Mouse (Mus musculus): ENCODE data around the gene Ube2d1.

The Ube2d1 gene

DNA sequence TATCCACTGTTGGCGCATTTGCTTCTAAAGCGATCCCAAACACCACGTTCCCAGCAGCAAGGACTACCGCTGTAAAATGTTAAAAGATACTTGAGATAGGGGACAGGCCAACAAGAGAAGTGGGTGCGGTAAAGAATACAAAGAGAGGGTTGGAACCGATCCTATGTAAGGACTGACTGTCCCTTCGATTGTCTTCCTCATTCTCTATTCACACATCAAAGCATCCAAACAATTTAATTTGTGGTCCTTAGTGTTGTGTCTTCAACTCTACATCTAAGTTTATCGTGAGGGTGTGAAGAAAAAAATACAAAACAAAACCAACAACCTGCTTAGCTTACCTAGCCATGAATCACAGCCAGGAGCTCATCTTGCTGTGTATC is 941 bp downstream of the Ube2d1 start:
- DNase-seq = no peak

GRCm38 (mm10) chr10:71273008-71273739 is 11.9 kb downstream of the Ube2d1 start:
- no peak for DNase-seq

DNA sequence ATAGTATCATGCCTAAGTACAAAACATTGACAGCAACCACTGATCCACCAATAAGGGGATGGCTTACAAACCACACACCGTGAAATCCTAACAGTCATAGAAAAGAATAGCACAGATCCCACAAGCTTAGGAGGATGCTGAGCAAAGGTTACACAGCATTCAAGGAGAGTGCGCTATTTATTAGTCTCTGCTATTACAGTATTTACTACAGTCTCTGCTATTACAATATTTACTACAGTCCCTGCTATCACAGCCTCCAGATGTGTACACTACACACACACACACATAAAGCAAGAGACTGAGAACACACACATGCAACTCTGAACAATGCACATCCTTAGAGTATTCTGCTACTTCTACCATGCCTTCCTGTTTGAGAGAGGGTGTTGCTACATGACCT is 17.1 kb downstream of the Ube2d1 start:
- no peak for DNase-seq

- DNase-seq = no peak
Measured at GRCm38 (mm10) chr10:71267511-71267910, 17.6 kb downstream of the Ube2d1 start.

GRCm38 (mm10) chr10:71265067-71265466 is 20.0 kb downstream of the Ube2d1 start:
- no peak for DNase-seq

DNA sequence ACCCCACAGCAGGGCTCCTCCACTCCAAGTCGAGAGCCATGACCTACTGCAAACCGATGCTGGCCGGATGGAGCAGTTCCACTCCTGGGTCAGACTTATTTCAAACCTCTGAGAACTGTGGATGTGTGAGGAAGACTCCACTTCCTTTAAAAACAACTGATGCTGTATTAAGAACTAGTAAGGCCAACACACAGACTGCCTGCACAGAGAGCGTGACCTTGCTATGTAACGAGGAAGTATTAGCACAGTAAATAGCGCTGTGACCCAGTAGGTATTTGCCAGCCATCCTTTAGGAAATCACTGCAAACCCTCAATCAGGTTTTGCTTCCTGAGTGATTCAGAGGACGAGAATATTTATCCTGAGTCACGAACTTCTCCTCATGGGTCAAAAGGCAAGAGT is 23.4 kb downstream of the Ube2d1 start:
- DNase-seq = no peak

GRCm38 (mm10) chr10:71258943-71259342 is 26.1 kb downstream of the Ube2d1 start:
- no peak for DNase-seq

- DNase-seq = no peak
Measured at GRCm38 (mm10) chr10:71258516-71258915, 26.5 kb downstream of the Ube2d1 start.

DNA sequence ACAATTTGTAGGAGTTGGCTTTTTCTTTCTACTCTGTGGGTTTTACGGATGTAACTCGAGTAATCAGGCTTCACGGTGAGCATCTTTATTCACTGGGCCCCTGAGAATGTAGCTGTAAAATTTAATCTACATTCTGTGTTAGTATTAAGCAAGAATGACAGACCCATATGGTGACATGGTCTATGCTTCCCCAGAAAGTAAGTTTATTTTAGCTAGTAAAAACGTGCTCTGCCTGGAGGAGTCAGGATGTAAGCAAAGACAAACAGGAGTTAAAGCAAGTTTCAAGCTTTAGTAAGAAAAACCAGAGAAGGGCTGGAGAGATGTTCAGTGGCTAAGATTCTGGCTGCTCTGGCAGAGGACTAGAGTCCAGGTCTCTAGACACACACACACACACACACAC is 31.9 kb downstream of the Ube2d1 start:
- no peak for DNase-seq

GRCm38 (mm10) chr10:71252421-71252820 is 32.6 kb downstream of the Ube2d1 start:
- no peak for DNase-seq

DNA sequence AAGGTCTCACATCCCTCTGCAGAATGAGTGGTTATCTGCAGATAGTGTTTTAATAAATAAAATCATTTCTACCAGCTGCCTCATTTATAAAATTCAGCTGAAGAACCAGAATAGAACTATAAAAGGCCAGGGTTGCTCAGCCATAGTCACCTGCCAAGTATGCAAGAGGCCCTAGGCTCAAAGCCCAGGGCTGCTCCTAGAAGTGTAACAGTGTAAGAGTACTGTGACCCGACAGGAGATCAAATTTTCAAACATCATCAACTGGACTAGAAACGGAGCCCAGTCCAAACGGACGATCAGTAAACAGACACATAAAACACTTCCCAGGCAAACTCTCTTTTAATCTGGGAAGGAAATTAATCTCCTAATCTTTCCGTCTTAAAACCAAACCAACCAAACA is 33.2 kb downstream of the Ube2d1 start:
- no peak for DNase-seq

DNA sequence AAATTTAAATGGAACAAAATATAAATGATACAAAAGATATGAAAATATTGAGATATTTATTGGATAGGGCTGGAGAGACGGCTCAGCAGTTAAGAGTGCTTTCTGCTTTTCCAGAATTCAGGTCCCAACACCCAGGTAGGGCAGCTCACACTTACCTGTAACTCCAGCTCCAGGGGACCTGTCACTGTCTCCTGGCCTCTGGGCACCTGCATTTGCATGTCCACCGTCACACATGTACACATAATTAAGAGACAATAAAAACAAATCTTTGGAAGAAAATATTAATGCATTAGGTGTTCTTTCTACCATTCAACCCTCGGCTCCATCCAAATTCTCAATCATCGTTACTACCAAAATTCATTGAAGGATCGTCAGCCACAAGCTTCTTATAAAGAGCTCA is 33.8 kb downstream of the Ube2d1 start:
- DNase-seq = no peak

DNA sequence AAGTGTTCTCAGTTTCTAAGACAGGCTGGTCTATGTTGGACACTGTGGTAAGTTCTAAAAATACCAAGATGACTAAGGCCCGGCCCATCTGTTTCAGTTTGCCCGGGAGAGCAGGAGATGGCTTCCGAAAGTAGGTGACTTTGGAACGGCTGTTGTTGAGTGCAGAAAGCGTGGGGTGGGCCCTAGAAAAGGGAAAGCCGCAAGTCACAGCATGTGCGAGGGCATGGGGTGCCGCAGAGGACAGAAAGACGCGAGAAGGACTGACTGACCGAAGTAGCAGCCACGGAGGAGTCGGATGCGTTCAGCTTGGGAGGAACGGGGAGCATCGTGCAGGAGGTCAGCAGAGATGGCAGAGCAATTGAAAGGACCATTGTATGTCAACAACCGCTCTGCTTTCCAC is 34.6 kb downstream of the Ube2d1 start:
- peak; percentile 87 for DNase-seq

- DNase-seq = peak; percentile 43
Measured at GRCm38 (mm10) chr10:71249086-71249880, 35.8 kb downstream of the Ube2d1 start.

GRCm38 (mm10) chr10:71246956-71247355 is 38.1 kb downstream of the Ube2d1 start:
- no peak for DNase-seq

GRCm38 (mm10) chr10:71239479-71240120 is 45.5 kb downstream of the Ube2d1 start:
- no peak for DNase-seq

DNA sequence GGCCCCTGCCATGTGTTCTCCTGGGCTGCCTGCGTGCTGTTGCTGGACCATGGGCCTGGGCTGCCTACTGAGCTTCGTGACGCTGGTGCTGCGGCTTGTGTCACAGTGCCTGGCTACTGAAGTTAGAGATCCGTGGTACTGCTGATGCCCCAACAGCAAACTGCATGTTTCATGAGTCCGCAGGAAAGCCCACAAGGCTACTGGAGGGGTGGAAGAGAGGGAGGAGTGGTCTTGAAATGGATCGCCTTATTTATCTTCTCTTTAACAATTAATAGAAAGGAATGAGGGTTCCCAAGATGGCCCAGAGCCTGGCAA is 46.9 kb downstream of the Ube2d1 start, which contains the start of gene Tfam:
Gene Tfam (minus strand): TSS at position 41 of the 315 bp plus-strand sequence.
- DNase-seq = no peak

DNA sequence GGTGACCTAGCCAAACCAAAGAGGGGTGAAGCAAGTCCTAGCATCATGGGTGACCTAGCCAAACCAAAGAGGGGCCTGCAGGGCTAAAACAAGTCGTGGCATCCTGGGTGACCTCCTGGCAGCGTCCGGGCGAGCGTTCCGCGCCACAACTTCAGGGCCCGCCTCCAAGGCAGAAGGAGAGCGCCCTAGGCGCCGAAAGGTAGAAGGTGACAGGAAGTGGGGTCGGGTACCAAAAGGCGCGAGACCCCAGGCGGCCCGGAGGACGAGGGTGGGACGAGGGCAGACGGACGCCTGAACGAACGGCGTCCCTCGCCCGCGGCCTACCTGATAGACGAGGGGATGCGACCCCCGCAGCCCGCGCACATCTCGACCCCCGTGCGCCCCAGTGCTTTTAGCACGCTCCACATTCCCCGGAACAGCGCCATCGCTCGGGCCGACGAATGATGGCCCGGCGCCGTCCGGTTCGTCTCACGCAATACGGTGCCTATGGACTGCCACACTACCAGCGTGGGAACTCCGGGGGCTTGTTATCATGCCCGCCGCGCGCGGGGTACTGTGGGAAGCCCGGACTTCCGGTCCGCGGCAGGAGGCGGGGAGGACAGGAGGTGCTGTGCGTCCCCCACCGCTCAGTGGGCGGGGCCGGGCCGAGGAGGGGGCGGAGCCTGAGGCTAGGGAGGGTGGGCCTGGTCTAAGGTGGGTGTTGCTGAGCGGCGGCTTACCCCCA is 47.4 kb downstream of the Ube2d1 start:
- DNase-seq = peak; percentile 97

DNA sequence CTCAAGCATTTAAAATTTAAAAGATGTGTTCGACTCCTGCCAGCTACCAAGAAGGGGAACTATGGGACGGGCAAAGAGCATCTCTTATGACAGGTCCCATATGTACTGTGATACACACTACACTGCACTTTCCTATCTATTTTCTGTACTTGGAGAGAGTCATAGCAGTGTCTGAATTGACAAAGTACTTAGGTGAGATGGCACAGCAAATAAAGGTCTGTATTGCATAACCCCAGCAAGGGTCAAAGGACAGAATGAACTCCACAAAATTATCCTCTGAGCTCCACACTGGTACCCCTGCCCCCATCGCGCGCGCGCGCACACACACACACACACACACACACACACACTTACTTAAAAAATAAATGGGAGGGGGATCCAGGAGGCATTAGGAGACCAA is 51.0 kb downstream of the Ube2d1 start:
- no peak for DNase-seq

DNA sequence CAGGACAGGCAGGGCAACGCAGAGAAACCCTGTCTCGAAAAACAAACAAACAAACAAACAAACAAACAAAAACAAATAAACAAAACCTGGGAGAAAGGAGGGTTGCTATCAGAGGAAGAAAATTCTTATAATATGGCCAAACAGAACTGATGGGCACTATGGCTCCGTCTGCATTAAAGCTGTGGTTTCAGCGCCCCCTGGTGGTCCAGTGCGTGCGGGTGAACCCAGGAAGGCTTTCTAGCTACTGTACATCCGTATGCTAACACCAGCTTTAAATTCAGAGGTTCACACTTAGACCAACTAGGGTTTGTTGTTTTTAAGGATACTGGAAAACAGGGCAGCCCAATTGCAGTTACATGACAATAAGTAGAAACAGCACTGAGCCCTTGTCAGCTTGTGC is 59.2 kb downstream of the Ube2d1 start:
- peak; percentile 51 for DNase-seq

DNA sequence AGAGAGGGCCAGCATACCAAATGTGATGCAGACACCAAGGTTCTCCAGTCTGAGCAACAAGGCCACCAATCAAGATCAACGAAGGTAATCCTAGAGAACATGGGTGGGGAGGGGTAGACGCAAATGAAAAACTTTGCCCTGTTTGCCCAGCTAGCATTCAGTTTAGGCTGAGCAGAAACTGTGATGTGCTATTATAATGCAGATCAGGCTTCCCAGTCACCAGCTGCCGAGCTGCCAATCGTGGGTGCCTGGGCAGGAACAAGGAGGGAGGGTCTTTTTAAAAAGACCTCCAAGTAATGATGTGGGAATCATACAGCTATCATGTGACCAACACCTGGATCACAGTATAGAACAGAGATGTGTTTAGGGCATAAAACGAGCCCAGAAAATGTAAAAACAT is 62.0 kb downstream of the Ube2d1 start:
- no peak for DNase-seq

GRCm38 (mm10) chr10:71222639-71223038 is 62.4 kb downstream of the Ube2d1 start:
- DNase-seq = no peak

DNA sequence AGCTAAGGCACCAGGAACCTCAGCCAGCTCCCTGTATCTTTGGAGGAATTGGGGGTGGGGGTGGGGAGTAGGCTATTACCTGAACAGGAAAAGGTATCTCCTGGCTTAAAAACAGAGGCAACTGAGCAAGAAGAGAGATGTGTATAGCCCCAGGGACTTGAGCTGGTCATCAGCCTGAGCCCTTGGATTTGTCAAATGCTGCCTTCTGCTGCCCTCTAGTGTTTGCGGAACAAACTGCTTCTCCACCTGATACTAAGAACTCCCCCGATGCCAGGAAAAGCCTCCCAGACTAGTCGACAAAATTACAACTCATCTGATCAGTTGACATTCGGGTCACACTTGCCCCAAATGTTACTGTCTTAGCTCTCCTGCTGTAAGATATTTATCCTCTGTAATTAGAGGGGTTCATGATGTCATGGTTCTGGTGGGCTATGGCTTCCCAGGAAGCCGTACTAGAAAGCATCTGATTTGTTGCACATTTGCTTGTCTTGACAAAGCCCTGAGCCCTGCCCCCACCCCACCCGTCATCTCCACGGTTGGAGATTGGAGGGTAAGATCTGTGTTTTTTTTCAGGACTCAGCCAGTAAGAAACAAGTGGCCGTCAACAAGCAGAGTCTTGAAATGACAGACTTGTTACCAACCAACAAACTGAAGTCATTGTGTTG is 66.7 kb downstream of the Ube2d1 start:
- peak; percentile 61 for DNase-seq

Measured in cerebellum, adult 11-12 months (tissue).